Mouse (Mus musculus) embryonic facial prominence, embryonic 11.5 days (tissue): ENCODE data around the gene Fam69a. TPM values are rescaled to one million over a fixed set of nuclear protein-coding genes. Genes with fewer than 3 reads are reported as not detected.
A peak's percentile ranks its signal among the peaks of the same experiment; 100 is the strongest.

ENCODE experiments used
- ATAC-seq: fragments of 200-750 bp; cut with Nextera tagmentation; replicated peaks from 2 replicates; pipeline ENCODE4 v1.8.0; 2017; ENCODE audit warnings: low read depth; ENCODE audit not compliant: insufficient number of reproducible peaks, low FRiP score, low TSS enrichment
- DNase-seq: peaks from one replicate; pipeline ENCODE4 v3.0.0-alpha.2; 2015; ENCODE audit warnings: low spot score
- H3K27ac ChIP-seq: fragments of 300-500 bp; sonication (generic); replicated peaks from 2 replicates; pipeline ENCODE4 v1.5.1; 2014; ENCODE audit warnings: mild to moderate bottlenecking, low read depth, low read length, control low read depth
- H3K27me3 ChIP-seq: fragments of 300-500 bp; sonication (generic); 2 replicates; pipeline ENCODE4 v1.6.1; 2014; ENCODE audit warnings: mild to moderate bottlenecking, low read length, moderate library complexity, mixed read lengths; ENCODE audit not compliant: control insufficient read depth, insufficient read depth
- H3K36me3 ChIP-seq: fragments of 300-500 bp; sonication (generic); replicated peaks from 2 replicates; pipeline ENCODE4 v1.6.1; 2014; ENCODE audit warnings: low read depth, mild to moderate bottlenecking, low read length, moderate library complexity, mixed read lengths; ENCODE audit not compliant: control insufficient read depth, insufficient read depth
- H3K4me1 ChIP-seq: fragments of 300-500 bp; sonication (generic); 2 replicates; pipeline ENCODE4 v1.6.1; 2014; ENCODE audit warnings: low read length, mixed read lengths; ENCODE audit not compliant: control insufficient read depth, insufficient read depth
- H3K4me2 ChIP-seq: fragments of 300-500 bp; sonication (generic); 2 replicates; pipeline ENCODE4 v1.6.1; 2014; ENCODE audit warnings: low read depth, mild to moderate bottlenecking, control low read depth, low read length, moderate library complexity
- H3K4me3 ChIP-seq: fragments of 300-500 bp; sonication (generic); 2 replicates; pipeline ENCODE4 v1.5.1; 2014; ENCODE audit warnings: low read depth, low read length, control low read depth
- H3K9ac ChIP-seq: fragments of 300-500 bp; sonication (generic); replicated peaks from 2 replicates; pipeline ENCODE4 v1.6.1; 2014; ENCODE audit warnings: mild to moderate bottlenecking, control low read depth, low read length
- H3K9me3 ChIP-seq: fragments of 300-500 bp; sonication (generic); replicated peaks from 2 replicates; pipeline ENCODE4 v1.6.1; 2016; ENCODE audit warnings: mild to moderate bottlenecking, low read length, inconsistent platforms, mixed read lengths; ENCODE audit not compliant: control insufficient read depth
- WGBS: fragments of 180-500 bp; shearing (Covaris S2); extraction: QIAGEN DNeasy Blood & Tissue Kit; methylation state at CpG from one replicate; pipeline ENCODE4 v1.1.7; 2014; 5-methylcytosine and 5-hydroxymethylcytosine counted together
- polyA plus RNA-seq: library from polyadenylated mRNA; unstranded; fragments of >200 nt; fragmentation: Nextera tagmentation; extraction: Ambion mirVana; gene quantifications from 2 replicates; pipeline ENCODE4 v1.2.1, GENCODE M21; 2014

Fam69a gene
- polyA plus RNA-seq, 1 experiment from 2014 or later: 22.1 TPM

- DNase-seq (no peak), ATAC-seq (no peak)
- H3K36me3 ChIP-seq: no peaks in the 10 kb centered on the region
- no peak overlapping the region for H3K4me2 ChIP-seq
- no peaks in the 10 kb centered on the region for H3K4me1 ChIP-seq
- WGBS: 88% methylated on average over 1 of the region's 1 CpGs
- H3K9ac ChIP-seq: no peak overlapping the region
- H3K27me3 ChIP-seq: no peaks in the 10 kb centered on the region
- H3K9me3 ChIP-seq: no peaks in the 10 kb centered on the region
- no peak overlapping the region for H3K27ac ChIP-seq
- H3K4me3 ChIP-seq: no peak overlapping the region
These were observed 109.8 kb downstream of the Fam69a start for GRCm38 (mm10) chr5:107877053-107877452.

- Histone ChIP-seq H3K4me3 (no peak overlapping the region), H3K36me3 (no peaks in the 10 kb centered on the region), H3K9ac (no peak overlapping the region), H3K9me3 (no peaks in the 10 kb centered on the region), H3K27me3 (no peaks in the 10 kb centered on the region), H3K27ac (no peak overlapping the region), H3K4me2 (no peak overlapping the region), H3K4me1 (no peaks in the 10 kb centered on the region)
- ATAC-seq (no peak), DNase-seq (no peak)
These were observed 111.6 kb downstream of the Fam69a start for GRCm38 (mm10) chr5:107875261-107875611.

GRCm38 (mm10) chr5:107874561-107875260 lies 112.2 kb downstream of the Fam69a start, which contains the start of gene Evi5:
Evi5 (minus strand) TSS chr5:107875107.
- 51% methylated on average over 4 of the region's 4 CpGs for WGBS
- Histone ChIP-seq H3K4me2 (no peak within 1 kb of the TSS), H3K4me3 (no peak within 1 kb of the TSS), H3K4me1 (no peaks in the 10 kb centered on the region), H3K9ac (no peak within 1 kb of the TSS), H3K36me3 (no peaks in the 10 kb centered on the region), H3K9me3 (no peaks in the 10 kb centered on the region), H3K27ac (no peak within 1 kb of the TSS), H3K27me3 (no peaks in the 10 kb centered on the region)
- DNase-seq (no peak), ATAC-seq (no peak)

GRCm38 (mm10) chr5:107873886-107874302 lies 113.0 kb downstream of the Fam69a start:
- Histone ChIP-seq H3K36me3 (no peaks in the 10 kb centered on the region), H3K9ac (no peak overlapping the region), H3K9me3 (no peaks in the 10 kb centered on the region), H3K4me3 (no peak overlapping the region), H3K27ac (no peak overlapping the region), H3K27me3 (no peaks in the 10 kb centered on the region), H3K4me2 (no peak overlapping the region), H3K4me1 (no peaks in the 10 kb centered on the region)
- ATAC-seq: no peak
- WGBS: 83% methylated on average over 7 of the region's 7 CpGs
- DNase-seq: no peak

GRCm38 (mm10) chr5:107873330-107873729 lies 113.6 kb downstream of the Fam69a start:
- ATAC-seq (no peak), DNase-seq (no peak)
- H3K36me3 ChIP-seq: no peaks in the 10 kb centered on the region
- no peak overlapping the region for H3K9ac ChIP-seq
- no peaks in the 10 kb centered on the region for H3K27me3 ChIP-seq
- 91% methylated on average over 6 of the region's 6 CpGs for WGBS
- no peaks in the 10 kb centered on the region for H3K9me3 ChIP-seq
- H3K4me1 ChIP-seq: no peaks in the 10 kb centered on the region
- H3K4me2 ChIP-seq: no peak overlapping the region
- no peak overlapping the region for H3K4me3 ChIP-seq
- H3K27ac ChIP-seq: no peak overlapping the region

GRCm38 (mm10) chr5:107869701-107870100 lies 117.2 kb downstream of the Fam69a start:
- Histone ChIP-seq H3K4me1 (no peaks in the 10 kb centered on the region), H3K4me3 (no peak overlapping the region), H3K27me3 (no peaks in the 10 kb centered on the region), H3K36me3 (no peaks in the 10 kb centered on the region), H3K27ac (no peak overlapping the region), H3K4me2 (no peak overlapping the region), H3K9me3 (no peaks in the 10 kb centered on the region), H3K9ac (no peak overlapping the region)
- DNase-seq: no peak
- WGBS: 61% methylated on average over 2 of the region's 2 CpGs
- no peak for ATAC-seq

- Histone ChIP-seq H3K4me2 (peak overlapping the region; percentile 57), H3K27me3 (no peaks in the 10 kb centered on the region), H3K4me1 (no peaks in the 10 kb centered on the region), H3K9ac (peak overlapping the region; percentile 95), H3K27ac (peak overlapping the region; percentile 96), H3K4me3 (peak overlapping the region; percentile 89), H3K9me3 (no peaks in the 10 kb centered on the region), H3K36me3 (no peaks in the 10 kb centered on the region)
- WGBS: under 1% methylated on average over 58 of the region's 58 CpGs
- peak; percentile 96 for DNase-seq
- ATAC-seq: peak; percentile 99
These were observed 117.9 kb downstream of the Fam69a start for GRCm38 (mm10) chr5:107868905-107869424.

GRCm38 (mm10) chr5:107867970-107868904 lies 118.6 kb downstream of the Fam69a start:
- H3K36me3 ChIP-seq: no peaks in the 10 kb centered on the region
- ATAC-seq: peak; percentile 75
- peak overlapping the region; percentile 89 for H3K4me3 ChIP-seq
- H3K27ac ChIP-seq: peak overlapping the region; percentile 96
- peak overlapping the region; percentile 95 for H3K9ac ChIP-seq
- no peaks in the 10 kb centered on the region for H3K9me3 ChIP-seq
- no peaks in the 10 kb centered on the region for H3K27me3 ChIP-seq
- no peaks in the 10 kb centered on the region for H3K4me1 ChIP-seq
- peak; percentile 68 for DNase-seq
- WGBS: under 1% methylated on average over 62 of the region's 82 CpGs
- H3K4me2 ChIP-seq: peak overlapping the region; percentile 57
